Mouse (Mus musculus) stomach, embryonic 14.5 days (tissue): Measurements from ENCODE around the gene Abhd11. TPM values are rescaled to one million over a fixed set of nuclear protein-coding genes. Genes with fewer than 3 reads are reported as not detected.

ENCODE experiments used
- ATAC-seq: fragments of 200-750 bp; cut with Nextera tagmentation; 2 replicates; pipeline ENCODE4 v1.8.0; 2017; ENCODE audit warnings: low read depth, moderate TSS enrichment; ENCODE audit not compliant: insufficient number of reproducible peaks, insufficient read depth, low FRiP score
- H3K27ac ChIP-seq: fragments of 300-500 bp; sonication (generic); 2 replicates; pipeline ENCODE4 v1.5.1; 2014; ENCODE audit warnings: mild to moderate bottlenecking, low read length, moderate library complexity, mixed read lengths
- H3K27me3 ChIP-seq: fragments of 300-500 bp; sonication (generic); 2 replicates; pipeline ENCODE4 v1.6.1; 2014; ENCODE audit warnings: low read length, control low read depth, mixed read lengths; ENCODE audit not compliant: control insufficient read depth, insufficient read depth
- H3K36me3 ChIP-seq: fragments of 300-500 bp; sonication (generic); 2 replicates; pipeline ENCODE4 v1.6.1; 2014; ENCODE audit warnings: mild to moderate bottlenecking, control low read depth, low read length, moderate library complexity, mixed read lengths; ENCODE audit not compliant: control insufficient read depth, insufficient read depth
- H3K4me1 ChIP-seq: fragments of 300-500 bp; sonication (generic); 2 replicates; pipeline ENCODE4 v1.6.1; 2014; ENCODE audit warnings: low read length, control low read depth, mixed read lengths; ENCODE audit not compliant: control insufficient read depth, insufficient read depth
- H3K4me2 ChIP-seq: fragments of 300-500 bp; sonication (generic); replicated peaks from 2 replicates; pipeline ENCODE4 v1.6.1; 2014; ENCODE audit warnings: low read depth, low read length, control low read depth
- H3K4me3 ChIP-seq: fragments of 300-500 bp; sonication (generic); 2 replicates; pipeline ENCODE4 v1.5.1; 2014; ENCODE audit warnings: low read depth, low read length, control low read depth
- H3K9ac ChIP-seq: fragments of 300-500 bp; sonication (generic); replicated peaks from 2 replicates; pipeline ENCODE4 v1.6.1; 2014; ENCODE audit warnings: low read depth, mild to moderate bottlenecking, control low read depth, low read length, moderate library complexity, mixed read lengths
- H3K9me3 ChIP-seq: fragments of 300-500 bp; sonication (generic); 2 replicates; pipeline ENCODE4 v1.6.1; 2016; ENCODE audit warnings: low read depth, low read length, control low read depth; ENCODE audit not compliant: control insufficient read depth
- WGBS: fragments of 180-500 bp; shearing (Covaris S2); extraction: QIAGEN DNeasy Blood & Tissue Kit; methylation state at CpG from one replicate; pipeline ENCODE4 v1.1.7; 2014; 5-methylcytosine and 5-hydroxymethylcytosine counted together
- polyA plus RNA-seq: library from polyadenylated mRNA; unstranded; fragments of >200 nt; fragmentation: Nextera tagmentation; extraction: Ambion mirVana; gene quantifications from 2 replicates; pipeline ENCODE4 v1.2.1, GENCODE M21; 2014

Abhd11 gene
- polyA plus RNA-seq, 1 experiment from 2014 or later: 73.3 TPM

DNA sequence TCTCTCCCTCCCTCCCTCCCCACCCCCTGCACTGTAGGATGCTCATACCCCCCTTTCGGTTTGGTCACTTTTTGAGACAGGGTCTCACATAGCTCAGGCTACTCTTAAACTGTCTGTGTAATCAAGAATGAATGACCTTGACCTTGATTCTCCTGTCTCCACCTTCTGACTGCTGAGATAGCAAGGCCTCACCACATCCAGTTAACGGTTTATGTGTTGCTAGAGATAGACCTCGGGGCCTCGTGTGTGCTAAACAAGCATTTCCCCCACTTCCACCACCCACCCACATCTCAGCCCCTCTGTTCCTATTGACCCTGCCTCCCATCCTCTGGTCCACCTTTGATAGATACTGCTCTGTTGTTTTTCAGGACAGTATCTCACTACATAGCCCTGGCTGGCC lies 31.1 kb upstream of the Abhd11 start:
- no peak overlapping the region for H3K4me2 ChIP-seq
- WGBS: 78% methylated on average over 4 of the region's 4 CpGs
- no peaks in the 10 kb centered on the region for H3K9me3 ChIP-seq
- H3K27me3 ChIP-seq: no peaks in the 10 kb centered on the region
- no peak for ATAC-seq
- no peak overlapping the region for H3K27ac ChIP-seq
- H3K4me1 ChIP-seq: no peaks in the 10 kb centered on the region
- no peak overlapping the region for H3K4me3 ChIP-seq
- no peak overlapping the region for H3K9ac ChIP-seq
- H3K36me3 ChIP-seq: no peaks in the 10 kb centered on the region

DNA sequence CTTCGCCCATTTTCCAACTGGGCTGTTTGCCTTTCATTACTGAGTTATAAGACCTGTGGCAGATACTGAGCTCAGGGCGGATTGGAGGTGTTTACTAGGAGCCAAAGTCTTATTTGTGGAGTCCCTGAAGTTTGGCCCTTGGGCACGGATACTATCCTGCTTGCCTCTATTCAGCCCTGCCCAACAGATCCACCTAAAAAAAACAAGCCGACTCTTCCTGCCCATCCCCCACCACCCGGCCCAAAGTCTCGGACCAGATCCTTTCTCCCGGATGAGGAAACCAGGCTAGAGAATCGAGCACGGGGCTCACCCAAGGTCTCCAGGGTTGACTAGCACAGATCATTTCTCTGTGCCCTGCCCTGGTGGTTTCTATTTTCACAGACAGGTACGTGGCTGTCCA lies 27.8 kb upstream of the Abhd11 start:
- 53% methylated on average over 10 of the region's 10 CpGs for WGBS
- Histone ChIP-seq H3K4me2 (no peak overlapping the region), H3K27ac (no peak overlapping the region)

DNA sequence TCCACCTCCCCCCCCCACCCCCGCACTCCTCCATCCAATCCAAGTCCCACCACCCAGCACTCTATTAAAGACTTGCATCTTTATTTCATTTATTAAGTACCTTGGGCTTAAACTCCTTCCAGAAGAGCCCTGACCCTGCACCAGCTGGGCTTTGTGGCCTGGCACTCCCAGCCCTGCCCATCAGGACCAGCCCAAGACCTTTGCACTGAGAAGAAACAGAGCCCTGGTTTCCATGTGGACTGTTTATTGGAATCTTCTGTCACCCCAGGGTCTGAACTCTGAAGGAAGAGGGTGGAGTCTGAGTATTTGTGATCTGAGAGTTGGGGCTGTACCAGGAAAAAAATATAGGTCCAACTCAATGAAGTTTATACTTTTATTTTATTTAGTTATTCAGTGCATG lies 25.8 kb upstream of the Abhd11 start:
- peaks cover 29% of the 10 kb centered on the region for H3K27me3 ChIP-seq
- H3K4me1 ChIP-seq: peaks cover 15% of the 10 kb centered on the region; the same call in 1 of the 2 replicates
- H3K9me3 ChIP-seq: no peaks in the 10 kb centered on the region
- WGBS: 81% methylated on average over 1 of the region's 1 CpGs
- no peak overlapping the region for H3K4me2 ChIP-seq
- ATAC-seq: no peak
- H3K27ac ChIP-seq: no peak overlapping the region
- H3K36me3 ChIP-seq: no peaks in the 10 kb centered on the region
- H3K4me3 ChIP-seq: no peak overlapping the region
- no peak overlapping the region for H3K9ac ChIP-seq

More for the DNA sequence above, 27.8 kb upstream of the Abhd11 start:
- H3K4me1 ChIP-seq: peaks cover 12% of the 10 kb centered on the region; the same call in 1 of the 2 replicates
- no peak for ATAC-seq
- no peak overlapping the region for H3K4me3 ChIP-seq
- peaks cover 13% of the 10 kb centered on the region; the same call in 1 of the 2 replicates for H3K27me3 ChIP-seq
- no peak overlapping the region for H3K9ac ChIP-seq
- no peaks in the 10 kb centered on the region for H3K36me3 ChIP-seq
- H3K9me3 ChIP-seq: no peaks in the 10 kb centered on the region

- H3K36me3 ChIP-seq: no peaks in the 10 kb centered on the region
- ATAC-seq: no peak
- no peak overlapping the region for H3K27ac ChIP-seq
- peaks cover 15% of the 10 kb centered on the region; the same call in 1 of the 2 replicates for H3K4me1 ChIP-seq
- 25% methylated on average over 3 of the region's 3 CpGs for WGBS
- H3K4me2 ChIP-seq: no peak overlapping the region
- no peak overlapping the region for H3K9ac ChIP-seq
- no peak overlapping the region for H3K4me3 ChIP-seq
- H3K9me3 ChIP-seq: no peaks in the 10 kb centered on the region
- peaks cover 29% of the 10 kb centered on the region for H3K27me3 ChIP-seq
Observed at GRCm38 (mm10) chr5:134983771-134984170, 25.2 kb upstream of the Abhd11 start.

- H3K36me3 ChIP-seq: no peaks in the 10 kb centered on the region
- H3K4me2 ChIP-seq: peak within 1 kb of the TSS; percentile 46
- peak within 1 kb of the TSS; percentile 37 for H3K4me3 ChIP-seq
- peaks cover 15% of the 10 kb centered on the region; the same call in 1 of the 2 replicates for H3K4me1 ChIP-seq
- peak within 1 kb of the TSS; percentile 83 for H3K27ac ChIP-seq
- peak; percentile 91 for ATAC-seq
- peaks cover 29% of the 10 kb centered on the region for H3K27me3 ChIP-seq
- peak within 1 kb of the TSS; percentile 42 for H3K9ac ChIP-seq
- whole genome bisulfite sequencing: 1% methylated on average over 25 of the region's 25 CpGs
- H3K9me3 ChIP-seq: no peaks in the 10 kb centered on the region
Observed at GRCm38 (mm10) chr5:134985633-134986297, 23.2 kb upstream of the Abhd11 start, which contains the start of gene Cldn3. Gene Cldn3 (plus strand): TSS chr5:134986214.

DNA sequence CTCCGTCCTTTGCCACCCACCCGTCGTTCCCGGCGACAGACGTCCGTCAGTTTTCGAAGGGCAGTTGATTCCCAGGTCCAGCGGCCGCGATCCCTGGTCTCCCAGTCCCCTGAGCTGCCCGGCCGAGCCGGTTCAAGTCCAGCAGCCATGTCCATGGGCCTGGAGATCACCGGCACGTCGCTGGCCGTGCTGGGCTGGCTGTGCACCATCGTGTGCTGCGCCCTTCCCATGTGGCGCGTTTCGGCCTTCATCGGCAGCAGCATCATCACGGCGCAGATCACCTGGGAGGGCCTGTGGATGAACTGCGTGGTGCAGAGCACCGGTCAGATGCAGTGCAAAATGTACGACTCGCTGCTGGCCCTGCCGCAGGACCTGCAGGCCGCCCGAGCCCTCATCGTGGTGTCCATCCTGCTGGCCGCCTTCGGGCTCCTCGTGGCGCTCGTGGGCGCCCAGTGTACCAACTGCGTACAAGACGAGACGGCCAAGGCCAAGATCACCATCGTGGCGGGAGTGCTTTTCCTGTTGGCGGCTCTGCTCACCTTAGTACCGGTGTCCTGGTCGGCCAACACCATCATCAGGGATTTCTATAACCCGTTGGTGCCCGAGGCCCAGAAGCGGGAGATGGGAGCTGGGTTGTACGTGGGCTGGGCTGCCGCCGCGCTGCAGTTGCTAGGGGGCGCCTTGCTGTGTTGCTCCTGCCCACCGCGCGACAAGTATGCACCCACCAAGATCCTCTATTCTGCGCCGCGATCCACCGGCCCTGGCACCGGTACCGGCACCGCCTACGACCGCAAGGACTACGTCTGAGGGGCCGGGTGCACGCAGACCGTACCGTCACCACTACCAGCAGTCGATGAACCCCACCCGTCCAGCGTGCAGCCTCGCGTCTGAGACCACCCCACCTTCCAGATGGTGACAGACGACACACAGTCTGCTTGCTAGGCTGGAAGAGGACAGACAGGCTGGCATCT lies 22.4 kb upstream of the Abhd11 start:
- Histone ChIP-seq H3K27ac (peak overlapping the region; percentile 83), H3K9me3 (no peaks in the 10 kb centered on the region), H3K36me3 (no peaks in the 10 kb centered on the region), H3K9ac (peak overlapping the region; percentile 42), H3K4me2 (peak overlapping the region; percentile 46), H3K4me3 (peak overlapping the region; percentile 37), H3K4me1 (peaks cover 15% of the 10 kb centered on the region; the same call in 1 of the 2 replicates), H3K27me3 (peaks cover 29% of the 10 kb centered on the region)
- ATAC-seq: no peak
- WGBS: 6% methylated on average over 79 of the region's 79 CpGs

DNA sequence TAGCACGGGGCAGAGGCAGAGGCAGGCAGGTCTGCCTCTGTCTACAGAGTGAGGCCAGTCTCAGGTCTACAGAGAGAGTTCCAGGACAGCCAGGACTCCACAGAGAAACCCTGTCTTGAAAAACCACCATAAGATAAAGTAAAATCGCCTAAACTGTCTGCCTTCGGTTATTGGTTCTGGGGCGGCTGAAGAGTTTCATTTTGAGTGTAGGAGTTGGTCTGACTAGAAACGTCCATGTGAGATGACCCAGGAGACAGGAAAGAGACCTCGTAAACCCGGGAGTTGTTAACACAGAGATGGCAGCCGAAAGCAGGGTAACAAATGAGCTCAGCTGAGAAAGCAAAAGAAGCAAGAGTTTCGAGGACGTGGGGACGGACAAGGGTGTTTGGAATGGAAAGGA lies 19.8 kb upstream of the Abhd11 start:
- H3K4me2 ChIP-seq: 0 out of 2 replicates have a peak overlapping the region, but pooled peaks have one; percentile 17
- WGBS: 50% methylated on average over 11 of the region's 11 CpGs

GRCm38 (mm10) chr5:134989741-134990140 lies 19.2 kb upstream of the Abhd11 start:
- Histone ChIP-seq H3K36me3 (no peaks in the 10 kb centered on the region), H3K4me1 (peaks cover 15% of the 10 kb centered on the region; the same call in 1 of the 2 replicates), H3K4me2 (no peak overlapping the region), H3K4me3 (no peak overlapping the region), H3K9ac (no peak overlapping the region), H3K27ac (no peak overlapping the region), H3K9me3 (no peaks in the 10 kb centered on the region), H3K27me3 (peaks cover 29% of the 10 kb centered on the region)
- ATAC-seq: no peak
- WGBS: 58% methylated on average over 6 of the region's 6 CpGs

More for the DNA sequence above, 19.8 kb upstream of the Abhd11 start:
- H3K36me3 ChIP-seq: no peaks in the 10 kb centered on the region
- H3K4me1 ChIP-seq: peaks cover 15% of the 10 kb centered on the region; the same call in 1 of the 2 replicates
- H3K27me3 ChIP-seq: peaks cover 29% of the 10 kb centered on the region
- ATAC-seq: no peak
- no peak overlapping the region for H3K9ac ChIP-seq
- H3K9me3 ChIP-seq: no peaks in the 10 kb centered on the region
- H3K4me3 ChIP-seq: no peak overlapping the region
- H3K27ac ChIP-seq: no peak overlapping the region
